Mouse (Mus musculus): Measurements from ENCODE around the gene Rc3h1. TPM values are rescaled to one million over a fixed set of nuclear protein-coding genes. Genes with fewer than 3 reads are reported as not detected.

Gene Rc3h1
- polyA plus RNA-seq, 1 experiment from 2014 or later = 4.2 TPM

GRCm38 (mm10) chr1:161020051-161020450, 113.8 kb downstream of the Rc3h1 start:
- Histone ChIP-seq H3K4me3 (ENCODE audit: low read depth, low read length) (no peak overlapping the region), H3K27me3 (ENCODE audit: control insufficient read depth, insufficient read depth, low read length) (no peaks in the 10 kb centered on the region), H3K36me3 (ENCODE audit: control insufficient read depth, insufficient read depth, low read length) (no peaks in the 10 kb centered on the region; the same call in none of the 2 replicates), H3K4me2 (replicated peaks; ENCODE audit: low read depth) (no peak overlapping the region), H3K9ac (ENCODE audit: low read length) (no peak overlapping the region), H3K27ac (replicated peaks) (no peak overlapping the region), H3K4me1 (replicated peaks; ENCODE audit: control insufficient read depth, insufficient read depth) (no peaks in the 10 kb centered on the region), H3K9me3 (ENCODE audit: control insufficient read depth, low read length) (no peaks in the 10 kb centered on the region)
- DNase-seq (ENCODE audit: low spot score) (no peak), ATAC-seq (ENCODE audit: low FRiP score, low TSS enrichment) (no peak)
- TF ChIP-seq CTCF (IDR thresholded peaks at IDR 0.05; ENCODE audit: low read depth) (no peak), EP300 (optimal IDR thresholded peaks at IDR 0.05) (no peak)
- whole genome bisulfite sequencing = 94% methylated on average over 14 of the region's 14 CpGs

Other genes with a start within 250 kb of the Rc3h1 start
- 19.1 and 19.6 TPM in 2 replicates for gene Rabgap1l, start 113.2 kb upstream of the Rc3h1 start, polyA plus RNA-seq (2015; fragmentation: Nextera tagmentation; extraction: Ambion mirVana)
- gene Serpinc1, start 72.2 kb downstream of the Rc3h1 start, polyA plus RNA-seq (2015; fragmentation: Nextera tagmentation; extraction: Ambion mirVana) = 2.1 and 4.7 TPM in 2 replicates
- 2.2 and 2.8 TPM in 2 replicates for gene Zbtb37, start 128.4 kb downstream of the Rc3h1 start, polyA plus RNA-seq (2015; fragmentation: Nextera tagmentation; extraction: Ambion mirVana)
- 15.9 and 16.2 TPM in 2 replicates for gene Dars2, start 164.2 kb downstream of the Rc3h1 start, polyA plus RNA-seq (2015; fragmentation: Nextera tagmentation; extraction: Ambion mirVana)
- 9.6 and 10.2 TPM in 2 replicates for gene Cenpl, start 164.3 kb downstream of the Rc3h1 start, polyA plus RNA-seq (2015; fragmentation: Nextera tagmentation; extraction: Ambion mirVana)
- 5.5 and 6.1 TPM in 2 replicates for gene Klhl20, start 225.1 kb downstream of the Rc3h1 start, polyA plus RNA-seq (2015; fragmentation: Nextera tagmentation; extraction: Ambion mirVana)
- 0.21 and 0.24 TPM in 2 replicates for gene Ankrd45, start 236.3 kb downstream of the Rc3h1 start, polyA plus RNA-seq (2015; fragmentation: Nextera tagmentation; extraction: Ambion mirVana)